Comparison of ENCODE assay signal across 8 mouse cellular contexts in genomic region chr1:92911721-92912138, GRCm38 (mm10). TPM values are rescaled to one million over a fixed set of nuclear protein-coding genes. Genes with fewer than 3 reads are reported as not detected.
A peak's percentile ranks its signal among the peaks of the same experiment; 100 is the strongest.
DNase-seq lines count a peak whose midpoint lies in the region; ATAC-seq and TF ChIP-seq lines count a peak whose summit lies in the region.

No protein-coding gene starts in this region.

- H3K4me2 ChIP-seq in heart, embryonic 14.5 days (ENCODE audit: low read length) = peak overlapping the region; percentile 95
- peak overlapping the region; percentile 75 for H3K4me2 ChIP-seq in CH12.LX (ENCODE audit: insufficient read depth, low read depth, poor library complexity, severe bottlenecking)
- peak overlapping the region; percentile 96 for H3K4me2 ChIP-seq in forebrain, embryonic 12.5 days
- H3K4me2 ChIP-seq in liver, embryonic 14.5 days (ENCODE audit: low read depth) = peak overlapping the region; percentile 62

- H3K27ac ChIP-seq in heart, embryonic 14.5 days (replicated peaks in 1 of 2; ENCODE audit: control insufficient read depth in 1 of 2, insufficient read depth in 1 of 2, low read depth in 2 of 2, low read length in 2 of 2) = peak overlapping the region in 1 of 2 experiments; percentile 89; a peak in 1 of 4 replicates
- no peak overlapping the region for H3K27ac ChIP-seq in CH12.LX (ENCODE audit: insufficient read depth, low read depth)
- peak overlapping the region; percentile 91 for H3K27ac ChIP-seq in forebrain, embryonic 12.5 days
- no peak overlapping the region for H3K27ac ChIP-seq in liver, embryonic 14.5 days

- no peak for TF ChIP-seq EP300 in CH12.LX (IDR thresholded peaks at IDR 0.05; ENCODE audit: low read length)
- TF ChIP-seq EP300 in liver, embryonic 14.5 days (IDR thresholded peaks at IDR 0.05; ENCODE audit: low read depth) = no peak

- in situ Hi-C loops in CH12.LX (cut with MboI; ENCODE audit: low pct_ligation_motif_present, low pct_unique_long_range_greater_than_20kb, low sequenced_read_pairs) = no loop called here

- ATAC-seq in heart, embryonic 14.5 days (ENCODE audit: insufficient number of reproducible peaks, insufficient read depth, low FRiP score, low read depth) = no peak
- ATAC-seq in forebrain, embryonic 12.5 days (ENCODE audit: low FRiP score) = no peak
- no peak for ATAC-seq in liver, embryonic 14.5 days (ENCODE audit: insufficient read depth)

- no peak for TF ChIP-seq CTCF in CH12.LX (conservative IDR thresholded peaks at IDR 0.05 in 1 of 2, IDR thresholded peaks at IDR 0.05 in 1 of 2; ENCODE audit: low read depth in 2 of 2, low read length in 2 of 2)
- TF ChIP-seq CTCF in liver, embryonic 14.5 days (IDR thresholded peaks at IDR 0.05; ENCODE audit: low read depth) = no peak

- H3K9ac ChIP-seq in heart, embryonic 14.5 days (ENCODE audit: low read length) = peak overlapping the region; percentile 93
- H3K9ac ChIP-seq in CH12.LX (ENCODE audit: insufficient read depth, low read depth) = peak overlapping the region; percentile 79
- H3K9ac ChIP-seq in forebrain, embryonic 12.5 days = peak overlapping the region; percentile 95
- peak overlapping the region; percentile 65 for H3K9ac ChIP-seq in liver, embryonic 14.5 days (replicated peaks)

- dilution Hi-C loops in CH12.LX (cut with MboI; ENCODE audit: extremely low pct_ligation_motif_present, extremely low pct_unique_long_range_greater_than_20kb, low sequenced_read_pairs) = no loop called here

- no peak for DNase-seq in heart, adult 9 months (ENCODE audit: low spot score in 2 of 2)
- no peak for DNase-seq in CH12.LX (ENCODE audit: extremely low read depth)
- no peak for DNase-seq in liver, embryonic 14.5 days (ENCODE audit: low read depth in 3 of 3, low spot score in 3 of 3)
- peak; percentile 19 to 27 for DNase-seq in thymus, postnatal 36 days
- no peak for DNase-seq in cerebellum, adult 11 months
- no peak for DNase-seq in layer of hippocampus, adult 9-11 months

- H3K4me1 ChIP-seq in heart, embryonic 14.5 days (ENCODE audit: control insufficient read depth in 2 of 2, insufficient read depth in 2 of 2, low read length in 2 of 2) = peaks cover 19 to 24% of the 10 kb centered on the region in 2 experiments
- H3K4me1 ChIP-seq in CH12.LX (ENCODE audit: control insufficient read depth in 1 of 2, insufficient read depth in 2 of 2) = peaks cover 12 to 36% of the 10 kb centered on the region in 2 experiments
- H3K4me1 ChIP-seq in forebrain, embryonic 12.5 days = peaks cover 43% of the 10 kb centered on the region
- peaks cover 12 to 22% of the 10 kb centered on the region in 2 experiments for H3K4me1 ChIP-seq in liver, embryonic 14.5 days (replicated peaks; ENCODE audit: control insufficient read depth in 2 of 2, insufficient read depth in 2 of 2, low read length in 1 of 2)

- H3K79me2 ChIP-seq in CH12.LX (replicated peaks; ENCODE audit: control insufficient read depth, extremely low read depth, insufficient read depth, poor library complexity, severe bottlenecking) = no peaks in the 10 kb centered on the region

- WGBS in heart, embryonic 14.5 days = 43% methylated on average over 8 of the region's 8 CpGs
- 40% methylated on average over 8 of the region's 8 CpGs for WGBS in forebrain, embryonic 12.5 days
- WGBS in liver, embryonic 14.5 days (ENCODE audit: insufficient replicate concordance) = 35% methylated on average over 8 of the region's 8 CpGs

- no peak for TF ChIP-seq RAD21 in CH12.LX (IDR thresholded peaks at IDR 0.05; ENCODE audit: low read depth, low read length)

- no peaks in the 10 kb centered on the region for H3K27me3 ChIP-seq in heart, embryonic 14.5 days (ENCODE audit: control insufficient read depth, insufficient read depth, low read length)
- H3K27me3 ChIP-seq in CH12.LX (replicated peaks) = peaks cover 11% of the 10 kb centered on the region
- H3K27me3 ChIP-seq in forebrain, embryonic 12.5 days = peaks cover 10% of the 10 kb centered on the region
- no peaks in the 10 kb centered on the region for H3K27me3 ChIP-seq in liver, embryonic 14.5 days (ENCODE audit: control insufficient read depth, insufficient read depth, low read length)

- peaks cover 27% of the 10 kb centered on the region for H3K36me3 ChIP-seq in heart, embryonic 14.5 days (ENCODE audit: control insufficient read depth, insufficient read depth, low read length)
- H3K36me3 ChIP-seq in CH12.LX (replicated peaks in 1 of 2; ENCODE audit: control insufficient read depth in 1 of 2, insufficient read depth in 1 of 2, low read length in 1 of 2) = peaks cover 21 to 37% of the 10 kb centered on the region in 2 experiments
- peaks cover 30% of the 10 kb centered on the region for H3K36me3 ChIP-seq in forebrain, embryonic 12.5 days (replicated peaks)
- peaks cover 11% of the 10 kb centered on the region; the same call in 1 of the 2 replicates for H3K36me3 ChIP-seq in liver, embryonic 14.5 days (replicated peaks; ENCODE audit: control insufficient read depth, insufficient read depth, low read depth)

- no peak for TF ChIP-seq POLR2A in CH12.LX (IDR thresholded peaks at IDR 0.05; ENCODE audit: low read depth, low read length)

- H3K9me3 ChIP-seq in heart, embryonic 14.5 days (ENCODE audit: control insufficient read depth, low read length) = no peaks in the 10 kb centered on the region
- no peaks in the 10 kb centered on the region for H3K9me3 ChIP-seq in CH12.LX (replicated peaks; ENCODE audit: low read length)
- H3K9me3 ChIP-seq in forebrain, embryonic 12.5 days = no peaks in the 10 kb centered on the region
- H3K9me3 ChIP-seq in liver, embryonic 14.5 days (ENCODE audit: control insufficient read depth, low read length) = no peaks in the 10 kb centered on the region

- H3K4me3 ChIP-seq in heart, embryonic 14.5 days (ENCODE audit: control insufficient read depth in 1 of 2, insufficient read depth in 1 of 2, low read depth in 1 of 2, low read length in 2 of 2) = peak overlapping the region; percentile 73 to 85
- peak overlapping the region; percentile 59 to 93 (median 69) for H3K4me3 ChIP-seq in CH12.LX (replicated peaks in 1 of 3; ENCODE audit: low read depth in 2 of 3, low read length in 2 of 3, poor library complexity in 1 of 3)
- peak overlapping the region; percentile 87 for H3K4me3 ChIP-seq in forebrain, embryonic 12.5 days (replicated peaks)
- peak overlapping the region; percentile 60 to 68 for H3K4me3 ChIP-seq in liver, embryonic 14.5 days (ENCODE audit: insufficient read depth in 1 of 2, low read depth in 2 of 2, low read length in 2 of 2)

TF ChIP-seq in CH12.LX, 34 proteins besides CTCF, POLR2A, EP300 and RAD21:
- no peak for TF ChIP-seq GABPA (IDR thresholded peaks at IDR 0.05; ENCODE audit: insufficient replicate concordance, low read depth, low read length)
- 0 out of 2 replicates have a peak, but pooled peaks have one; percentile 23 for TF ChIP-seq MXI1 (IDR thresholded peaks at IDR 0.05; ENCODE audit: low read depth, low read length)
- no peak for TF ChIP-seq ELF1 (IDR thresholded peaks at IDR 0.05; ENCODE audit: low read depth, low read length)

RNA-seq across cellular contexts. Expression of gene Rnpepl1, which starts 1.1 kb away (rescaled TPM):
- 37.8 and 40.8 TPM in 2 replicates for polyA plus RNA-seq in heart, embryonic 14.5 days (2014; fragmentation: Nextera tagmentation; extraction: Ambion mirVana)
- total RNA-seq in CH12.LX (2012; rRNA removed) (13.8 and 14.6 TPM in 2 replicates), CH12.LX (2014; rRNA removed) (4.5 and 5.1 TPM in 2 replicates)
- 12.7 and 20.2 TPM in 2 replicates for polyA plus RNA-seq in CH12.LX (2012; ENCODE audit: insufficient read length, low read depth)
- 26.2 and 34.6 TPM in 2 replicates for polyA plus RNA-seq in forebrain, embryonic 12.5 days (2016; fragmentation: Nextera tagmentation; extraction: Ambion mirVana)
- 10.7 and 15.3 TPM in 2 replicates for polyA plus RNA-seq in liver, embryonic 14.5 days (2012; rRNA removed)
- 8.7 and 10.7 TPM in 2 replicates for polyA plus RNA-seq in liver, embryonic 14.5 days (2014; fragmentation: Nextera tagmentation; extraction: Ambion mirVana)

RNA-seq across cellular contexts. Expression of gene Dusp28, which starts 4.9 kb away (rescaled TPM):
- polyA plus RNA-seq in heart, embryonic 14.5 days (2014; fragmentation: Nextera tagmentation; extraction: Ambion mirVana) = 15.6 and 16.5 TPM in 2 replicates
- total RNA-seq in CH12.LX (2012; rRNA removed) (3.4 and 3.6 TPM in 2 replicates), CH12.LX (2014; rRNA removed) (3.2 and 4.6 TPM in 2 replicates)
- polyA plus RNA-seq in CH12.LX (2012; ENCODE audit: insufficient read length, low read depth) = 2.6 and 3.6 TPM in 2 replicates
- 14.1 and 15.1 TPM in 2 replicates for polyA plus RNA-seq in forebrain, embryonic 12.5 days (2016; fragmentation: Nextera tagmentation; extraction: Ambion mirVana)
- 5.2 and 6.4 TPM in 2 replicates for polyA plus RNA-seq in liver, embryonic 14.5 days (2012; rRNA removed)
- polyA plus RNA-seq in liver, embryonic 14.5 days (2014; fragmentation: Nextera tagmentation; extraction: Ambion mirVana) = 4.4 and 5.4 TPM in 2 replicates

RNA-seq across cellular contexts. Expression of gene Ankmy1, which starts 9.0 kb away (rescaled TPM):
- 0.16 and 0.89 TPM in 2 replicates for polyA plus RNA-seq in heart, embryonic 14.5 days (2014; fragmentation: Nextera tagmentation; extraction: Ambion mirVana)
- total RNA-seq in CH12.LX (2012; rRNA removed) (0.04 and 0.13 TPM in 2 replicates), CH12.LX (2014; rRNA removed) (0.11 TPM in 1 of 2 replicates, not detected in the other)
- 0.07 TPM in 1 of 2 replicates, not detected in the other for polyA plus RNA-seq in CH12.LX (2012; ENCODE audit: insufficient read length, low read depth)
- polyA plus RNA-seq in forebrain, embryonic 12.5 days (2016; fragmentation: Nextera tagmentation; extraction: Ambion mirVana) = 0.81 and 1.1 TPM in 2 replicates
- polyA plus RNA-seq in liver, embryonic 14.5 days (2012; rRNA removed) = 0.02 and 0.05 TPM in 2 replicates
- polyA plus RNA-seq in liver, embryonic 14.5 days (2014; fragmentation: Nextera tagmentation; extraction: Ambion mirVana) = not detected in 2 replicates

RNA-seq across cellular contexts. Expression of gene Capn10, which starts 22.4 kb away (rescaled TPM):
- polyA plus RNA-seq in heart, embryonic 14.5 days (2014; fragmentation: Nextera tagmentation; extraction: Ambion mirVana) = 15.7 and 16.9 TPM in 2 replicates
- total RNA-seq in CH12.LX (2012; rRNA removed) (13.2 and 15.9 TPM in 2 replicates), CH12.LX (2014; rRNA removed) (12.9 and 16.1 TPM in 2 replicates)
- polyA plus RNA-seq in CH12.LX (2012; ENCODE audit: insufficient read length, low read depth) = 11.6 and 11.9 TPM in 2 replicates
- 52.0 and 52.9 TPM in 2 replicates for polyA plus RNA-seq in forebrain, embryonic 12.5 days (2016; fragmentation: Nextera tagmentation; extraction: Ambion mirVana)
- 7.4 and 8.8 TPM in 2 replicates for polyA plus RNA-seq in liver, embryonic 14.5 days (2012; rRNA removed)
- polyA plus RNA-seq in liver, embryonic 14.5 days (2014; fragmentation: Nextera tagmentation; extraction: Ambion mirVana) = 8.1 and 9.1 TPM in 2 replicates

RNA-seq across cellular contexts. Expression of gene Gpr35, which starts 38.9 kb away (rescaled TPM):
- polyA plus RNA-seq in heart, embryonic 14.5 days (2014; fragmentation: Nextera tagmentation; extraction: Ambion mirVana) = 0.44 and 0.54 TPM in 2 replicates
- total RNA-seq in CH12.LX (2012; rRNA removed) = 0.21 and 0.42 TPM in 2 replicates
- 0.43 and 0.44 TPM in 2 replicates for total RNA-seq in CH12.LX (2014; rRNA removed)
- polyA plus RNA-seq in CH12.LX (2012; ENCODE audit: insufficient read length, low read depth) = 1.7 and 2.0 TPM in 2 replicates
- polyA plus RNA-seq in forebrain, embryonic 12.5 days (2016; fragmentation: Nextera tagmentation; extraction: Ambion mirVana) = 0.51 and 0.63 TPM in 2 replicates
- 0.40 and 0.48 TPM in 2 replicates for polyA plus RNA-seq in liver, embryonic 14.5 days (2012; rRNA removed)
- 0.57 and 0.76 TPM in 2 replicates for polyA plus RNA-seq in liver, embryonic 14.5 days (2014; fragmentation: Nextera tagmentation; extraction: Ambion mirVana)

Comparison
In these comparisons a context has a peak if more than half of its experiments do, and no peak if none do; other contexts are left out.
1. DNase-seq: peak in thymus, postnatal 36 days (2 of 2); none in heart, adult 9 months (0 of 2), CH12.LX (single experiment), liver, embryonic 14.5 days (0 of 3), cerebellum, adult 11 months (single experiment) and layer of hippocampus, adult 9-11 months (single experiment).
2. Peak in every context shown above with its lines, with median percentiles within 50 percentile points of each other: H3K4me2 ChIP-seq, H3K4me3 ChIP-seq and H3K9ac ChIP-seq.